ENCODE assay signal across 1 mouse cellular context in genomic region chr11:101233240-101233639, GRCm38 (mm10).
A peak's percentile ranks its signal among the peaks of the same experiment; 100 is the strongest.
TF ChIP-seq lines count a peak whose summit lies in the region.

No protein-coding gene starts in this region.

TF ChIP-seq in MEL, 35 proteins besides CTCF, POLR2A, EP300 and RAD21:
- TF ChIP-seq MYB (IDR thresholded peaks at IDR 0.05; ENCODE audit: low read depth, low read length) = no peak
- peak; percentile 73 for TF ChIP-seq RCOR1 (IDR thresholded peaks at IDR 0.05; ENCODE audit: low read depth, low read length)
- no peak for TF ChIP-seq ZC3H11A (IDR thresholded peaks at IDR 0.05; ENCODE audit: low read depth, low read length)
- TF ChIP-seq ETS1 (IDR thresholded peaks at IDR 0.05; ENCODE audit: low read depth, low read length) = no peak
- no peak for TF ChIP-seq POLR2AphosphoS5 (IDR thresholded peaks at IDR 0.05; ENCODE audit: borderline replicate concordance, low read depth, low read length)
- peak; percentile 15; the same call in 1 of the 2 replicates for TF ChIP-seq GATA1 (IDR thresholded peaks at IDR 0.05; ENCODE audit: low read depth, low read length)
TF ChIP-seq in MEL: peak in this region for 2.
